Mouse (Mus musculus) T-helper 2 cell (primary cell): Measurements from ENCODE around the gene Homer2.

ENCODE experiments used
- in situ Hi-C: fragments of 300-600 bp; cut with MboI, MseI; formaldehyde crosslinking; loops from one replicate; pipeline ENCODE4 v1.15.1; 2025; ENCODE audit warnings: high pct_unique_total_duplicates

Gene Homer2

DNA sequence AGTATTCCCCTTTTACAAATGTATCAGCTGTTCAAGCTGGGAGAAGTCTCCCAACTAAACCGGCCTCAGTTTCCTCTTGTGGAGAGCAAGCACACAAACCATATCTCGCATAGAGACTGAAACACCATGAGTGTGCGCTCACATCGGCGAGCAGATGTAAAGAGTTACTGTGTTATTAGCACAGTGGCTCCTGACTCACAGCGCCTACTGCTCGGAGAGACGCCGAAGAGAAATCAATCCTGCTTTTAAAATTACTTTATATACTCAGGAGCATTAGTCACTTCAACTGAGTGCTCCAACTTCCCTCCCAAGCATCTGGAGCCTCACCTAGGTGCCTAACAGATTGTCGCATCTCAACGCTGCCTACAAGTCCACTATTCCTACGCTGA lies 1.3 kb downstream of the Homer2 start:
- in situ Hi-C loops, result loop anchor here (25.0 kb wide), 1 partner anchor 1356 kb away; no protein-coding TSS in a partner anchor

GRCm38 (mm10) chr7:81698357-81698756 lies 9.0 kb downstream of the Homer2 start:
- in situ Hi-C loops, result no loop called here

GRCm38 (mm10) chr7:81697954-81698353 lies 9.4 kb downstream of the Homer2 start:
- in situ Hi-C loops, result no loop called here

- in situ Hi-C loops, result no loop called here
Measured at GRCm38 (mm10) chr7:81695763-81696533, 11.4 kb downstream of the Homer2 start.

DNA sequence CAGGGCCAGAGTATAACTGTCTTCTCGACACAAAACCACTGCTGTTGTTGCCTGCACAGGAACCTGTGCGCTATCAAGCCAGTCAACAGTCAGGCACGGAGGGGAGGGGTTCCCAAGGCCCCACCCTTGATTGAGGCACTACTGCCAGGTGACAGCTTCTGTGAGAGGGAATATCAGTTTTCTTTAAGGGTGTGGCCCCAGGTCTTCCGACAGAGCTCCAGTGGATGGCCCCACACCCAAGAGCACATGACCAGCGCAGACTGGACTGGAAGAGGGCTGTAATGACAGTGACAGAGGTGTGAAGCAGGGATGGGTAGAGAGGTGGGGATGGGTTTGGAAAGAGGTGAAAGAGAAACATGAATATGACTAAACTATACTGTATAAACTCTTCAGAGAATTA lies 16.3 kb downstream of the Homer2 start:
- in situ Hi-C loops, result no loop called here

DNA sequence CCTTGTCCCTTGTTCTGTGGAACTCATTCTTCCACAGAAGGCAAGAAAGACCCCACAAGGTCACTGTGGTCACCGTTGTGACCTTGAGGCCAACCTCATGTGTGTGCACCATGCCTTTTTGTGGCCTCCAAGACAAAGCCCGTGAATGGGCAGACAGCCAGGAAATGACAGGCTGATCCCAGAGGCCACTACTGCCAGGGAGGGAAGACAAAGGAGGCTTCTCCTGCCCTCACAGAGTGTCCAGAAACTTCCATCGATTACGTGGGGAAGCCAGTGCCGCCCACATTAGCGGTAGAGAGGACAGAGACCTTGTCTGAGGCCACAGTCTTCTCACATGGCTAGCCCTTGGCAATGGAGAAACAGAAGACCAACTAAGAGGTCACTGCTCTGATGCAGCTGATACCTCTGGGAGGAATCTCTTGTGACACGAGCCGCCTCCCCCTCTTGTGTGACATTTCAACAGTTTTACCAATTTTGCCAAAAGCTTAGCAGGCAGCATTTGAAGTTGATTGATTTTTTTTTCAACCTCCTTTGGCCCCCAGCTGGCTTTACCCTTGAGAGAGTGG lies 18.1 kb downstream of the Homer2 start:
- in situ Hi-C loops, result no loop called here

DNA sequence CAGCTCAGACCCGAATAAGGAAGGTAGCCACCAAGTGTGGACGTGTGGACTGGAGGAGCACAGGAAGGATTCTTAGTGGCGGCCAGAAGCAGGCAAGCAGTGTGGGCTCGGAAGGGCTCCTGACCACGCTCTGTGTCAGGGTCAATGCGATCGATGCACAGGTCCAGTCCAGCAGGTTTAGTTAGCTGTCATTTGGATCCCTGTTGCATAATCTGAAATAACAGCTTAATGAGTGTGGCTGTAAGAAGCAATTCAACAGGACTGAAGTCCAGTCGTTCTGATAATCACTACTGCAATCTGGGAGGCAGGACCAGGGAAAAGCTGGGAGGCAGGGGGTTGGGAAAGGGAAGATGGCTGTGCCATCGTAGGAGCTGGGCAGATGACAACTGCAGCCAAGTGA lies 18.9 kb downstream of the Homer2 start:
- in situ Hi-C loops, result no loop called here

GRCm38 (mm10) chr7:81687684-81688316 lies 19.5 kb downstream of the Homer2 start:
- in situ Hi-C loops, result no loop called here

- in situ Hi-C loops, result no loop called here
Measured at GRCm38 (mm10) chr7:81685375-81685774, 22.0 kb downstream of the Homer2 start.

GRCm38 (mm10) chr7:81683779-81684422 lies 23.4 kb downstream of the Homer2 start:
- in situ Hi-C loops, result no loop called here

DNA sequence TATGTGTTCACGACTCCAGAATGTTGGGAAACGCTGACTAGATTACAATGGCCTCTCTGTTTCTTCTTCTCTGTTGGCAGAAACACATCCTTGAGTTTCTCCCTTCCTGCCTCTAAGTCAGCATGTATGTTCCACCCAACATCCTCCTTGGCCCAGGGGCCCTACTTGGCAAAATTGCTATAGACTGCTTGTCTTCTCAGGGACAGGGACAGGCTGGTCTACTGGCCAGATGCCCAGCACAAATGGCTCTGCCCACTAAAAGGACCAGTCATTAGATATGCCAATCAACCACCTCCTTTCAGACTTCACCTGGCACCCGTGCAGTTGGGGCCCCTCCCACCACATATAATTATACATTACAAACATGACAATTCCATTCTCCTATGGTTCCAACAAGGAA lies 25.9 kb downstream of the Homer2 start:
- in situ Hi-C loops, result no loop called here

- in situ Hi-C loops, result no loop called here
Measured at GRCm38 (mm10) chr7:81673359-81674013, 33.8 kb downstream of the Homer2 start.

DNA sequence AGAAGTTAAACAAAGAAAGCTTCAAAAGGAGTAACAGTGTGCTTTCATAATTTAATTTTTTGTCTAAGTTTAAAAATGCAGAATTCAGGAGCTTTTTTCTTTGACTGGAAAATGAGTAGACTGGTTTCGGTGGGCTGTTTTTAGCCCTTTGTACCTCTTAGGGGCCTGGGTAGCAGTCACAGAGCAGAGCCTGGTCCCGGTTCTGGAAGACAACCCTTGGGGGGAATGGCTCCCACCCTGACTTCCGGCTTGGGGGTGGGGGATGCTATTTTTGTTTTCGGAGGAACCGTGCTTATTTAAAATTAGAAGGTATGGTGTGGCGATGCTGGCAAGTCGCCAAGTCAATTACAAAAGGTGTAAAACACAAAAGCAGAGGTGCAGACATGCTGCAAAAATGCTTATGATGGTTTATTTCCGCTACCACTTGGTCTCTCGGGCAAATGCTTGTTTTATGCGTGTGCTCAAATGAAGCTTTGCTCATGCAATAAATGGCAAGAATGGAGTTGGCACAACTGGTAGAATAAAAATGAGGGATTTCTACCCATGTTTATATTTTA lies 34.5 kb downstream of the Homer2 start:
- in situ Hi-C loops, result no loop called here

GRCm38 (mm10) chr7:81667156-81667555 lies 40.2 kb downstream of the Homer2 start:
- in situ Hi-C loops, result no loop called here

DNA sequence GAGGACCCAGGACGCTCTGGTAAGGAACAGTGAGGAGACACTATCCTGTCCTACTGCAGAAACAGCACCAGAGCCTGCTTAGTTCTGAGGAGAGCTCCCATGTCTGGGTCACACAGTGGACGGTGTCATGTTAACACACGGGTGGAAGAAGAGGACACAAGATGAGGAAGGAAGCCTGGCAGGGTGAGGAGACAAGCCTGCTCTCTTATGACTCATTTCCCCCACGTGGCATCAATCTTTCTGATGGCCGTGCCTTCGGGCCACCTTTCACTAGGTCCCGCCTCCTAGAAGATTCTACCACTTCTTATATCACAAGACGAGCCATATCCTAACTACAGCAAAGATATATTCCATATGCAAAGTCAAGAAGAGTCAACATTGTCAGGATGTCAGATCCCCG lies 40.7 kb downstream of the Homer2 start:
- in situ Hi-C loops, result no loop called here

DNA sequence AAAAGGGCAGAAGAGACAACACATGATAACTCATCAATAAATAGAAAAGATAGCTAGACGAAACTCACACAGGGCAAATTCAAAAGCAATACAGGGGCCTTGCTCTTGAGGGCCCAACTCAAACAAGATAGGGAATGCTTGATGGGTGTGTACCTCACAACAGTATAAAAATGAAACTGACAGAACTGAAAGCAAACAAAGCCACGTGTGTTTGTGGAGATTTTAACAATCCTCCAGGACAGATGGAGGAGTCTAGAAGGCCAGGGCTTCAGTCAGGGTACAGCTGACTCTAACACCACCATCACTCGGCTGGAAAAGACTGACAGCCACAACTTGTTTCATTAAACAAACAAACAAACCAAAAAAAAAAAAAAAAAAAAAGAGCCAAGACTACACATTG lies 44.3 kb downstream of the Homer2 start:
- in situ Hi-C loops, result no loop called here

GRCm38 (mm10) chr7:81657631-81658347 lies 49.5 kb downstream of the Homer2 start:
- in situ Hi-C loops, result no loop called here

DNA sequence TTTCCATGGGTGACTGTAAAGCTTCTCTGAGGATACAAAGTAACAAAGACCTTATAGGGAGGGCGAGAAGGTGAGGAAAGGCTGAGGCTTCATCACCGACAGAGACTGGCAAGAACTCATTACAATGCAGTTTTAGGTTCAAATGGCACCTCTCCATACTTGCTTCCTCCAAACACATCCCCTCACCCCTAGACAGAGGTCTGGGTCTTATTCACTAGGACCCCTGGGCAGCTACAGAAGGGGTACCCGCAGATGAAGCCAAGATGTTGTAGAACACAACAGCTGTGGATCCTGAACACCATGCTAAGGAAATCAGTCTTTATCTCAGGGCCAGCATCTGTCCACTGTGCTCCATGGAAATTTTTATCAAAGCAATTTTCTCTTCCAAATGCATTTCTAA lies 50.3 kb downstream of the Homer2 start:
- in situ Hi-C loops, result no loop called here

- in situ Hi-C loops, result no loop called here
Measured at GRCm38 (mm10) chr7:81656635-81657034, 50.7 kb downstream of the Homer2 start.

DNA sequence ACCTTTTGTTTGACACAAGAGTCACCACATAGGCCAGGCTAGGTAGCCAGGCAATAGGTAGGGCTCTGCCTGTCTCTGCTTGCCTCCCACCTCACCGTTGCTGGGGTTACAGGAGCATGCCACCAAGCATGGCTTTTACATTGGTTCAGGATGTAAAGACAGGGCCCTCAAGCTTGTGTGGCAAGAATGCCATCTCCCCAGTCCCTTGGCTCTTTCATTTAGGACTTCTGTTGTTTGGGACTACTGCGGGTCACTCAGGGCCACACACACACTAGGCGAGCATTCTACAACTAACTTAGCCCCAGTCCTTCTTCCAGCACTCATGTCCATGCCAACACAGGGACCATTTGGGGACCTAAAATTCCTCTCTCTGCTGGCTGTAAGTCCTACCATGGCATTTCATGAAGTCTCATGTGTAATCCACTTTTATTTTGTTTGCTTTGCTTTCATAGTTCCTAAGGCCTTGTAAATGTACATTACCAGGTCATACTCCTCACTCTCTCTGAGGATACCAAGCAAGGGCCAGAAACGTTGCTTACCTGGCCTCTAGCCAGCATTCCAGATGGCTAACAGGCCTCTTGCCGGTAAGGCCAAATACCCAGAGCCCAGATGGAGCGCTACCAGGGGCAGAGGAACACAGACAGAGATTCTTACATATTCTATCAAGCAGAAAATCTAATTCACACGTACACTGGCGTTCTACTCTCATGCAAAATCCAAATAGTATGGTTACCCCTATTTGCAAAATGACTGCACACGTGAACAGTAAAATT lies 52.2 kb downstream of the Homer2 start:
- in situ Hi-C loops, result no loop called here
